Mouse (Mus musculus) limb, embryonic 10.5 days (tissue): ENCODE measurements around the gene Olfr181. TPM values are rescaled to one million over a fixed set of nuclear protein-coding genes. Genes with fewer than 3 reads are reported as not detected.

Experiments used
- DNase-seq: peaks from one replicate; pipeline ENCODE4 v3.0.0-alpha.2; 2017; ENCODE audit warnings: low spot score
- H3K27ac ChIP-seq: fragments of 300-500 bp; sonication (generic); 2 replicates; pipeline ENCODE4 v1.5.1; 2016; ENCODE audit warnings: mild to moderate bottlenecking
- H3K27me3 ChIP-seq: fragments of 300-500 bp; sonication (generic); 2 replicates; pipeline ENCODE4 v1.6.1; 2016; ENCODE audit warnings: low read depth, mild to moderate bottlenecking; ENCODE audit not compliant: poor library complexity, severe bottlenecking
- H3K36me3 ChIP-seq: fragments of 300-500 bp; sonication (generic); 2 replicates; pipeline ENCODE4 v1.6.1; 2016; ENCODE audit warnings: mild to moderate bottlenecking, moderate library complexity
- H3K4me1 ChIP-seq: fragments of 300-500 bp; sonication (generic); 2 replicates; pipeline ENCODE4 v1.6.1; 2016
- H3K4me3 ChIP-seq: fragments of 300-500 bp; sonication (generic); 2 replicates; pipeline ENCODE4 v1.5.1; 2016; ENCODE audit warnings: mild to moderate bottlenecking, moderate library complexity
- H3K9me3 ChIP-seq: fragments of 300-500 bp; sonication (generic); replicated peaks from 2 replicates; pipeline ENCODE4 v1.6.1; 2016; ENCODE audit warnings: mild to moderate bottlenecking
- whole genome bisulfite sequencing: fragments of 180-500 bp; shearing (Covaris S2); methylation state at CpG from one replicate; pipeline ENCODE4 v1.1.7; 2016; 5-methylcytosine and 5-hydroxymethylcytosine counted together
- polyA plus RNA-seq: library from polyadenylated mRNA; unstranded; fragments of >200 nt; fragmentation: Nextera tagmentation; extraction: Ambion mirVana; gene quantifications from 2 replicates; pipeline ENCODE4 v1.2.1, GENCODE M21; 2016

The Olfr181 gene
- not detected in 2 replicates for polyA plus RNA-seq

DNA sequence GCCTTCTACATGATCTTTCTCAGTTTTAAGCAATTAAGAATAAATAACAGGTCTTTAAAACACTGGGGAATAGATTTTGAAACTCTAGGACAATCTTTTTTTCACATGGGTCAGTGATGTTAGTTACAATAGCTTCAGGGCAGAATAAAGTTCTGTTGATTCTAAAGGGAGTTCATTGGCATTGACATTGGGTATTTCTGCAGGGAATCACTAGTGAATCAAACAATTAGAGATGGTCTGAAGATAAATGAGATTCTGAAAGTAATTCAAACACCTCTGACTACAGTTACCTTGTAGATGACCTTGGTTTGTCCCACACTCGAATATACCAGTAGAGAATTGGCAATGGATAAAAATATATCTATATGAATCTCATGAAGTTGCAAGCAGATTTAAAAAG, at the start of gene Olfr181:
TSS of gene Olfr181 (minus strand) at position 101 of the 400 bp plus-strand sequence.
- no peak within 1 kb of the TSS for H3K4me3 ChIP-seq
- H3K27me3 ChIP-seq, result no peaks in the 10 kb centered on the region
- no peaks in the 10 kb centered on the region for H3K4me1 ChIP-seq
- 87% methylated on average over 1 of the region's 1 CpGs for WGBS
- no peaks in the 10 kb centered on the region; the same call in 1 of the 2 replicates for H3K9me3 ChIP-seq
- H3K27ac ChIP-seq, result no peak within 1 kb of the TSS
- no peak for DNase-seq
- no peaks in the 10 kb centered on the region for H3K36me3 ChIP-seq

DNA sequence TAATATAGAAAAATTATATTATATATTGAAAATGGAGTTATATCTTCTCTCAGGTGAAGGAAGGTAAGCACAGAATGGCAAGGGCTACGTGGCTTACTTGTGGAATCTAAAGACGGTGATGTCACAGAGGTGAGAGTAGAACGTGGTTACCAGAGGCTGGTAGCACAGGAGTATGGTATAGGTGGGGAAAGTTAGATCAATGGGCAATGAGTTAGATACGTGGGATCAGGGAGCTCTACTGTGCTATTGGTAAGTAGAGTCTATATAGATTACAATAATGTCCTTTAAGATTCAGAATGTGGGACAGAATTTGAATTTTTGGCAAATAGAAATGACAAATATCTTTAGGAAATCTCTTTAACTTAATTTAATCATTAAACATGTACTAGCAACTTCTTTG, 737 bp upstream of the Olfr181 start, which contains the start of gene Olfr180:
TSS of gene Olfr180 (minus strand) at position 101 of the 400 bp plus-strand sequence.
- Histone ChIP-seq H3K36me3 (no peaks in the 10 kb centered on the region), H3K27me3 (no peaks in the 10 kb centered on the region), H3K4me1 (no peaks in the 10 kb centered on the region), H3K4me3 (no peak within 1 kb of the TSS), H3K27ac (no peak within 1 kb of the TSS), H3K9me3 (no peaks in the 10 kb centered on the region; the same call in 1 of the 2 replicates)
- no peak for DNase-seq
- 84% methylated on average over 4 of the region's 4 CpGs for WGBS

DNA sequence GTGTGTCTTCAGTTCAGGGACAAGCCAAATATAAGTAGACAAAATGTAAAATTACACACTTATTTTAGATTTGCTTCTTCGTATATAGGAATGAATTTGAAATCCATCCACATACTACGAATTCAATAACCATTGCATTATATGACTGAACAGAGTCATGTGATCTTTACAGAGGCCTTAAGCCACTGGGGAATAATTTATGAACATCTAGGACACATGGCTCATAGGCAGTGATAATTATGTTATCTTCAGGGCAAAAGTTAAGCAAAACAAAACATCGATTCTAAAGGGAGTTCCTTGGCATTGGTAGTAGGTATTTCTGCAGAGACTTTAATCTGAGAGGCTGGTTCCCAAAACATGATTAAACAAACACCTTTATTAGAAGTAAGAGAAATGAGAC, 36.6 kb downstream of the Olfr181 start, which contains the start of gene Olfr178:
TSS of gene Olfr178 (minus strand) at position 101 of the 400 bp plus-strand sequence.
- no peak within 1 kb of the TSS for H3K27ac ChIP-seq
- no peak for DNase-seq
- no peaks in the 10 kb centered on the region for H3K9me3 ChIP-seq
- H3K27me3 ChIP-seq, result no peaks in the 10 kb centered on the region
- no peaks in the 10 kb centered on the region for H3K36me3 ChIP-seq
- no peaks in the 10 kb centered on the region for H3K4me1 ChIP-seq
- WGBS, result 90% methylated on average over 3 of the region's 3 CpGs
- H3K4me3 ChIP-seq, result no peak within 1 kb of the TSS

DNA sequence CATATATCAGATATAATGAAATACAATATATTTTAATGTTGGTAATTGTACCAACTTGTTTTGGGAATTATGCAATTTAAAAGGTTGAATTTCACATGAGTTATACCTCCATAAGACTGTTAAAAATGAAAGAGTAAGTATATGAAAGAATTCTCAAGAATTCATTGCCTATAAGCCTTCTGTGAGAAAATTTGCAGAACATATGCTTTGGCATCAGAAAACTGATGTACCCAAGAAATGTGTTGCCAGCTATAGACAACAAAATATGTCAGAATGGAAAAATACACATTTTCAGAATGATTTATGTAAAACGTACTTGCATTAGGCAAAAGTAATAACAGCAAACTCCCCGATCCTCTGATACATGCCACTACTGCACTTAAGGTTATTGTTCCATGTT, 44.1 kb downstream of the Olfr181 start:
- H3K36me3 ChIP-seq, result no peaks in the 10 kb centered on the region
- no peak for DNase-seq
- no peaks in the 10 kb centered on the region for H3K9me3 ChIP-seq
- H3K27ac ChIP-seq, result no peak overlapping the region
- no peak overlapping the region for H3K4me3 ChIP-seq
- no peaks in the 10 kb centered on the region for H3K4me1 ChIP-seq
- H3K27me3 ChIP-seq, result no peaks in the 10 kb centered on the region
- WGBS, result 92% methylated on average over 2 of the region's 2 CpGs

Other genes with a start within 250 kb of the Olfr181 start
- gene Gpr15, start 209.7 kb downstream of the Olfr181 start, polyA plus RNA-seq, result 0.11 TPM in 1 of 2 replicates, not detected in the other
- gene Cldnd1, start 200.8 kb downstream of the Olfr181 start, polyA plus RNA-seq, result 92.9 and 108 TPM in 2 replicates
- gene Olfr172, start 165.6 kb downstream of the Olfr181 start, polyA plus RNA-seq, result not detected in 2 replicates
- gene Olfr173, start 128.5 kb downstream of the Olfr181 start, polyA plus RNA-seq, result not detected in 2 replicates
- not detected in 2 replicates for gene Olfr175-ps1, start 102.0 kb downstream of the Olfr181 start, polyA plus RNA-seq
- not detected in 2 replicates for gene Olfr177, start 54.0 kb downstream of the Olfr181 start, polyA plus RNA-seq
- not detected in 2 replicates for gene Olfr178, start 36.7 kb downstream of the Olfr181 start, polyA plus RNA-seq
- not detected in 2 replicates for gene Olfr180, start 637 bp upstream of the Olfr181 start, polyA plus RNA-seq
- not detected in 2 replicates for gene Olfr183, start 66.6 kb upstream of the Olfr181 start, polyA plus RNA-seq
- gene Olfr186, start 101.5 kb upstream of the Olfr181 start, polyA plus RNA-seq, result not detected in 2 replicates
- not detected in 2 replicates for gene Olfr187, start 111.0 kb upstream of the Olfr181 start, polyA plus RNA-seq
- gene Olfr190, start 149.2 kb upstream of the Olfr181 start, polyA plus RNA-seq, result not detected in 2 replicates
- gene Olfr191, start 161.1 kb upstream of the Olfr181 start, polyA plus RNA-seq, result not detected in 2 replicates
- gene Olfr193, start 183.1 kb upstream of the Olfr181 start, polyA plus RNA-seq, result not detected in 2 replicates
- gene Olfr194, start 192.3 kb upstream of the Olfr181 start, polyA plus RNA-seq, result not detected in 2 replicates
- not detected in 2 replicates for gene Olfr195, start 218.3 kb upstream of the Olfr181 start, polyA plus RNA-seq
- not detected in 2 replicates for gene Olfr196, start 241.7 kb upstream of the Olfr181 start, polyA plus RNA-seq